Mouse (Mus musculus) splenic B cell, adult 2 months (primary cell): ENCODE measurements around the gene Myo1e.

Source experiments
- DNase-seq: peaks from one replicate; pipeline ENCODE4 v3.0.0-alpha.2; 2011; ENCODE audit warnings: low read depth, low spot score
- H3K27me3 ChIP-seq: 2 replicates; pipeline ENCODE4 v1.6.1; 2012; ENCODE audit warnings: mild to moderate bottlenecking, low read length, moderate library complexity, mixed read lengths; ENCODE audit not compliant: control insufficient read depth, poor library complexity, insufficient read depth, severe bottlenecking
- H3K36me3 ChIP-seq: 2 replicates; pipeline ENCODE4 v1.6.1; 2012; ENCODE audit warnings: mild to moderate bottlenecking, low read length, moderate library complexity, mixed read lengths; ENCODE audit not compliant: control insufficient read depth, poor library complexity, insufficient read depth, severe bottlenecking

Myo1e gene

GRCm38 (mm10) chr9:70238391-70238790 lies 31.2 kb downstream of the Myo1e start:
- Histone ChIP-seq H3K27me3 (no peaks in the 10 kb centered on the region), H3K36me3 (no peaks in the 10 kb centered on the region)
- DNase-seq: no peak

GRCm38 (mm10) chr9:70239229-70239628 lies 32.1 kb downstream of the Myo1e start:
- Histone ChIP-seq H3K36me3 (no peaks in the 10 kb centered on the region), H3K27me3 (no peaks in the 10 kb centered on the region)
- DNase-seq: peak; percentile 63

- Histone ChIP-seq H3K27me3 (no peaks in the 10 kb centered on the region), H3K36me3 (no peaks in the 10 kb centered on the region)
- no peak for DNase-seq
These were observed 33.7 kb downstream of the Myo1e start for GRCm38 (mm10) chr9:70240703-70241410.

- Histone ChIP-seq H3K27me3 (no peaks in the 10 kb centered on the region), H3K36me3 (no peaks in the 10 kb centered on the region)
- peak; percentile 69 for DNase-seq
These were observed 34.3 kb downstream of the Myo1e start for GRCm38 (mm10) chr9:70241411-70241961.

- DNase-seq: no peak
- no peaks in the 10 kb centered on the region for H3K27me3 ChIP-seq
- H3K36me3 ChIP-seq: no peaks in the 10 kb centered on the region
These were observed 35.1 kb downstream of the Myo1e start for GRCm38 (mm10) chr9:70242112-70242862.

- no peaks in the 10 kb centered on the region for H3K27me3 ChIP-seq
- DNase-seq: peak; percentile 75
- H3K36me3 ChIP-seq: no peaks in the 10 kb centered on the region
These were observed 36.1 kb downstream of the Myo1e start for GRCm38 (mm10) chr9:70243241-70243640.

- Histone ChIP-seq H3K27me3 (no peaks in the 10 kb centered on the region), H3K36me3 (no peaks in the 10 kb centered on the region)
- DNase-seq: no peak
These were observed 36.6 kb downstream of the Myo1e start for GRCm38 (mm10) chr9:70243708-70244107.

GRCm38 (mm10) chr9:70244115-70244514 lies 37.0 kb downstream of the Myo1e start:
- Histone ChIP-seq H3K36me3 (no peaks in the 10 kb centered on the region), H3K27me3 (no peaks in the 10 kb centered on the region)
- peak; percentile 93 for DNase-seq

GRCm38 (mm10) chr9:70245040-70245439 lies 37.9 kb downstream of the Myo1e start:
- no peak for DNase-seq
- no peaks in the 10 kb centered on the region for H3K27me3 ChIP-seq

GRCm38 (mm10) chr9:70246427-70246826 lies 39.3 kb downstream of the Myo1e start:
- no peak for DNase-seq
- H3K36me3 ChIP-seq: no peaks in the 10 kb centered on the region
- no peaks in the 10 kb centered on the region for H3K27me3 ChIP-seq

More at GRCm38 (mm10) chr9:70245040-70245439, 37.9 kb downstream of the Myo1e start:
- no peaks in the 10 kb centered on the region for H3K36me3 ChIP-seq

GRCm38 (mm10) chr9:70248046-70248445 lies 40.9 kb downstream of the Myo1e start:
- Histone ChIP-seq H3K36me3 (no peaks in the 10 kb centered on the region; the same call in 1 of the 2 replicates), H3K27me3 (no peaks in the 10 kb centered on the region)
- no peak for DNase-seq

- H3K36me3 ChIP-seq: no peaks in the 10 kb centered on the region; the same call in 1 of the 2 replicates
- DNase-seq: no peak
- no peaks in the 10 kb centered on the region for H3K27me3 ChIP-seq
These were observed 41.7 kb downstream of the Myo1e start for GRCm38 (mm10) chr9:70248826-70249225.

- Histone ChIP-seq H3K36me3 (no peaks in the 10 kb centered on the region; the same call in 1 of the 2 replicates), H3K27me3 (no peaks in the 10 kb centered on the region)
- DNase-seq: no peak
These were observed 42.9 kb downstream of the Myo1e start for GRCm38 (mm10) chr9:70249881-70250681.

- no peak for DNase-seq
- Histone ChIP-seq H3K27me3 (no peaks in the 10 kb centered on the region), H3K36me3 (no peaks in the 10 kb centered on the region; the same call in 1 of the 2 replicates)
These were observed 44.4 kb downstream of the Myo1e start for GRCm38 (mm10) chr9:70251441-70251985.
